Mouse (Mus musculus): ENCODE results near the gene Tcf15. TPM values are rescaled to one million over a fixed set of nuclear protein-coding genes. Genes with fewer than 3 reads are reported as not detected.

Gene Tcf15
- polyA plus RNA-seq, 1 experiment from 2014 or later = 0.96 TPM

DNA sequence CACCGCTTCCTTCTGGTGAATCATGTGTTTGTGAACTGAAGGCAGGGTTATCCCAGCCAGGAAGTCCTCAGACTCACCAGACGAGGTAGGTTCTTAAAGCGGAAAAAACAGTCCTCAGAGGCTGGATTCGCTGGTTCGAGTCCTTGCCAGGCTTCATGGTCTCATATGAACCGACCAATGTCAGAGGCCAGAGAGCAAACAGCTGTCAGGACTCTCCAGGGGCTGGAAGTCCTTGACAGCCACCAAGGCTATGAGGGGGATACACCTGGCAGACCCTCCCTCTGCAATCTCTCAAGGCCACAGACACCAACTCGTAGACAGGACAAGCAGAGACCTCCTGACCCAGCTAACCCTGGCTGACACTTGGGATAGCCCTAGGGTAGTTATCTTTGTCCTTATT lies 45.9 kb downstream of the Tcf15 start:
- ATAC-seq (ENCODE audit: low FRiP score, low TSS enrichment) (no peak), DNase-seq (no peak)
- no peaks in the 10 kb centered on the region for H3K36me3 ChIP-seq (ENCODE audit: control insufficient read depth, insufficient read depth, low read length)
- no peak overlapping the region for H3K27ac ChIP-seq (replicated peaks; ENCODE audit: low read depth, low read length)
- no peak overlapping the region for H3K4me2 ChIP-seq (ENCODE audit: low read length)
- no peaks in the 10 kb centered on the region for H3K27me3 ChIP-seq (ENCODE audit: control insufficient read depth, insufficient read depth, low read length)
- WGBS = 80% methylated on average over 7 of the region's 7 CpGs
- no peaks in the 10 kb centered on the region for H3K9me3 ChIP-seq (ENCODE audit: control insufficient read depth, low read length)
- H3K4me1 ChIP-seq (ENCODE audit: control insufficient read depth, insufficient read depth, low read length) = no peaks in the 10 kb centered on the region
- no peak overlapping the region for H3K4me3 ChIP-seq (replicated peaks; ENCODE audit: low read depth, low read length)
- no peak overlapping the region for H3K9ac ChIP-seq (replicated peaks; ENCODE audit: low read length)

DNA sequence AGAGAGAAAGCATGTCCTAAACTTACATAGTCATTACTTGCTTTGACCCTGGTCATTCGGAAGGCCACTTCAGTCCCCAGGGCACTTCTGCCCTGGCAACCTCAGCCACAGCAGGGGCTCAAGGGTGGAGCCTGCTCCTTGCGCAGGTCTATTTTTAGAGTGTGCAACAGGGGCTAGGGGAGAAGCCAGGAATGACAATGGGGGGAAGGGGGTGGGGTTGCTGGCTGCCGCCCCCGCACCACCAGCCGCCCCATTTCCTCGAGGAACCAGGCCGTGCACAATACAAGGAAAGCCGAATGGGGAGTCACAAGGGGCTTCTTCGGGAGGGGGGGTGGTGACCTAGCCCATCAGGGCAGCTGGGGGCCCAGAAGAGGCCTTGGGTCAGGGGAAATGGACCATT lies 46.3 kb downstream of the Tcf15 start:
- H3K9ac ChIP-seq (replicated peaks; ENCODE audit: low read length) = no peak overlapping the region
- WGBS = 60% methylated on average over 9 of the region's 9 CpGs
- no peaks in the 10 kb centered on the region for H3K27me3 ChIP-seq (ENCODE audit: control insufficient read depth, insufficient read depth, low read length)
- H3K4me2 ChIP-seq (ENCODE audit: low read length) = no peak overlapping the region
- no peaks in the 10 kb centered on the region for H3K36me3 ChIP-seq (ENCODE audit: control insufficient read depth, insufficient read depth, low read length)
- H3K4me1 ChIP-seq (ENCODE audit: control insufficient read depth, insufficient read depth, low read length) = no peaks in the 10 kb centered on the region
- no peak overlapping the region for H3K27ac ChIP-seq (replicated peaks; ENCODE audit: low read depth, low read length)
- H3K4me3 ChIP-seq (replicated peaks; ENCODE audit: low read depth, low read length) = no peak overlapping the region
- H3K9me3 ChIP-seq (ENCODE audit: control insufficient read depth, low read length) = no peaks in the 10 kb centered on the region
- no peak for DNase-seq
- ATAC-seq (ENCODE audit: low FRiP score, low TSS enrichment) = no peak

DNA sequence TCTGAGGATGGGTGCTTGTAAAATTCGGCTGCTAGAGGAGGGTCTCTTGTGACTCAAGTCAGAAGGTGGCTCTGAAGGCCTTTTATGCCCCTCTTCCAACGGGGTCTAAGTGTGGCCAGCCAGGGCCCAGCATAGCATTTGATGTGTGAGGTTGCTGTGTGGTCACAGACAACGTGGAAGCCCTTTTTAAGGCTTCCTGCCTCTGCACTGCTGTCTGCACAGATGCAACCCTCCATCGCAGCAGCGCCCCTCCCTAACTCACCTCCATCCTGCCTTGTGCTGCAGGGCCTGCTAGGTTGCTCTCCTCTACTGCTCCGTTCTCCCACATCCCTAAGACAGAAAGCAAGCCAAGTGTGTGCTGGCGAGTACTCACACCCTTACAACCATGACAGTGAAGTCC lies 46.8 kb downstream of the Tcf15 start:
- Histone ChIP-seq H3K9ac (replicated peaks; ENCODE audit: low read length) (no peak overlapping the region), H3K27me3 (ENCODE audit: control insufficient read depth, insufficient read depth, low read length) (no peaks in the 10 kb centered on the region), H3K4me3 (replicated peaks; ENCODE audit: low read depth, low read length) (no peak overlapping the region), H3K9me3 (ENCODE audit: control insufficient read depth, low read length) (no peaks in the 10 kb centered on the region), H3K36me3 (ENCODE audit: control insufficient read depth, insufficient read depth, low read length) (no peaks in the 10 kb centered on the region), H3K4me1 (ENCODE audit: control insufficient read depth, insufficient read depth, low read length) (no peaks in the 10 kb centered on the region), H3K4me2 (ENCODE audit: low read length) (no peak overlapping the region), H3K27ac (replicated peaks; ENCODE audit: low read depth, low read length) (no peak overlapping the region)
- ATAC-seq (ENCODE audit: low FRiP score, low TSS enrichment) (no peak), DNase-seq (no peak)
- WGBS = 74% methylated on average over 7 of the region's 7 CpGs

- Histone ChIP-seq H3K36me3 (ENCODE audit: control insufficient read depth, insufficient read depth, low read length) (no peaks in the 10 kb centered on the region), H3K4me2 (ENCODE audit: low read length) (no peak overlapping the region), H3K27me3 (ENCODE audit: control insufficient read depth, insufficient read depth, low read length) (no peaks in the 10 kb centered on the region), H3K9ac (replicated peaks; ENCODE audit: low read length) (no peak overlapping the region), H3K9me3 (ENCODE audit: control insufficient read depth, low read length) (no peaks in the 10 kb centered on the region), H3K4me1 (ENCODE audit: control insufficient read depth, insufficient read depth, low read length) (no peaks in the 10 kb centered on the region), H3K27ac (replicated peaks; ENCODE audit: low read depth, low read length) (no peak overlapping the region), H3K4me3 (replicated peaks; ENCODE audit: low read depth, low read length) (no peak overlapping the region)
- no peak for ATAC-seq (ENCODE audit: low FRiP score, low TSS enrichment)
- 77% methylated on average over 13 of the region's 13 CpGs for WGBS
- no peak for DNase-seq
Observed at GRCm38 (mm10) chr2:152192591-152193345, 49.4 kb downstream of the Tcf15 start.

- 79% methylated on average over 7 of the region's 7 CpGs for WGBS
- Histone ChIP-seq H3K9ac (replicated peaks; ENCODE audit: low read length) (no peak overlapping the region), H3K4me1 (ENCODE audit: control insufficient read depth, insufficient read depth, low read length) (no peaks in the 10 kb centered on the region), H3K27me3 (ENCODE audit: control insufficient read depth, insufficient read depth, low read length) (no peaks in the 10 kb centered on the region), H3K9me3 (ENCODE audit: control insufficient read depth, low read length) (no peaks in the 10 kb centered on the region), H3K36me3 (ENCODE audit: control insufficient read depth, insufficient read depth, low read length) (no peaks in the 10 kb centered on the region), H3K27ac (replicated peaks; ENCODE audit: low read depth, low read length) (no peak overlapping the region), H3K4me2 (ENCODE audit: low read length) (no peak overlapping the region), H3K4me3 (replicated peaks; ENCODE audit: low read depth, low read length) (no peak overlapping the region)
- DNase-seq (no peak), ATAC-seq (ENCODE audit: low FRiP score, low TSS enrichment) (no peak)
Observed at GRCm38 (mm10) chr2:152193346-152193710, 50.0 kb downstream of the Tcf15 start.

DNA sequence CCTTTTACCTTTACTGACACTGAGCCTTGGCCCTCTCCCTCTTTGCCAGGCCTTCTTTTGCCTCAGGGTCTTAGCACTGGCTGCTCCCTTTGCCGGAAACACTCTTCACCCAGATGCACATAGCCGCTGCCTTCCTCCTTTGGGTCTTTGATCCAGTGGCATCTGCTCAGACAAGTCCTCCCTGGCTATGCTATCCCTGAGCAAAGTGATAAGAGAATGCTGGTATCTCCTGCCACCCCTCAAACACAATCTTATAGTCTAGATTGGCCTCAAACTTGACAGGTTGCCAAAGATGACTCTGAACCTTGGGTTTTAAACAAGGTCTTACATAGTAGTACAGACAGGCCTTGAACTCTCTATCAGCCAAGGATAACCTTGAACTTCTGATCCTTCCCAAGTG lies 51.2 kb downstream of the Tcf15 start:
- DNase-seq (no peak), ATAC-seq (ENCODE audit: low FRiP score, low TSS enrichment) (no peak)
- Histone ChIP-seq H3K27ac (replicated peaks; ENCODE audit: low read depth, low read length) (no peak overlapping the region), H3K36me3 (ENCODE audit: control insufficient read depth, insufficient read depth, low read length) (no peaks in the 10 kb centered on the region), H3K9ac (replicated peaks; ENCODE audit: low read length) (no peak overlapping the region), H3K9me3 (ENCODE audit: control insufficient read depth, low read length) (no peaks in the 10 kb centered on the region), H3K4me2 (ENCODE audit: low read length) (no peak overlapping the region), H3K27me3 (ENCODE audit: control insufficient read depth, insufficient read depth, low read length) (no peaks in the 10 kb centered on the region), H3K4me1 (ENCODE audit: control insufficient read depth, insufficient read depth, low read length) (no peaks in the 10 kb centered on the region), H3K4me3 (replicated peaks; ENCODE audit: low read depth, low read length) (no peak overlapping the region)
- WGBS = 93% methylated on average over 2 of the region's 2 CpGs

DNA sequence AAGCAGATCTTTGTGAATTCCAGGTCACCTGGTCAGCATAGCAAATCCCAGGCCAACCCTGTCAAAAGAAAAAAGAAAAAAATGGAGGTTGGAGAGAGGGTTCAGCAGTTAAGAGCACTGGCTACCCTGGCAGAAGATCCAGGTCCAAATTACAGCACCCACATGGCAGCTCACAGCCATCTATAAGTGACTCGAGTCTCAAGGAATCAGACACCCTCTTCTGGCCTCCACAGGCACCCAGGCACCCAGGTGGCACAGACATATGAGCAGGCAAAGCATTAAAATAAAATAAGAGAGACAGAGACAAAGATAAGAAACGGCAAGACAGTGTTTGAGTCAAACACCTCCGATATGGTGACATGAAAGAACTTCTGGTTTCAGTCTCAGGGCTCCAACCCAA lies 53.5 kb downstream of the Tcf15 start:
- ATAC-seq (ENCODE audit: low FRiP score, low TSS enrichment) (no peak), DNase-seq (no peak)
- Histone ChIP-seq H3K27me3 (ENCODE audit: control insufficient read depth, insufficient read depth, low read length) (no peaks in the 10 kb centered on the region), H3K9ac (replicated peaks; ENCODE audit: low read length) (no peak overlapping the region), H3K4me1 (ENCODE audit: control insufficient read depth, insufficient read depth, low read length) (no peaks in the 10 kb centered on the region), H3K27ac (replicated peaks; ENCODE audit: low read depth, low read length) (no peak overlapping the region), H3K36me3 (ENCODE audit: control insufficient read depth, insufficient read depth, low read length) (no peaks in the 10 kb centered on the region), H3K9me3 (ENCODE audit: control insufficient read depth, low read length) (no peaks in the 10 kb centered on the region), H3K4me3 (replicated peaks; ENCODE audit: low read depth, low read length) (no peak overlapping the region), H3K4me2 (ENCODE audit: low read length) (no peak overlapping the region)
- 39% methylated on average over 3 of the region's 3 CpGs for WGBS

DNA sequence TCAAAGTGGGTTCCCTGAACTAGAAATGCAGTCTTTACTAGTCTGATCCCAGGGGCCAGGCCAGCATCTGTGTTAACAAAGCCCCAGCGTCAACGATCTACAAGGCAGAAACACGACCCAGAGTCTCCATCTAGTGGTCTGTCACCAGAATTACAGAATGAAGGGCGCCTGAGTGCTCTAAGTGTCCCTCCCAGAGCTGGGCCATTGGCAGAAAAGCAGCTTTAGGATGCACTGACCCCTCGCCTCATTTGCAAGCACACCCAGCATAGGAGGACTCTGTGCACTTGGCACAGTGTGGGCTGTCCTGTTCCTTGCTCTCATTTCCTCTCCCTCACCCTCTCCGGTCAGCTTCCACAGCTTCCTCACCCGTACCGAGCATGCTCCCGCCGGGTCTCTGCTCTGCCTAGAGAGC lies 53.9 kb downstream of the Tcf15 start:
- H3K27me3 ChIP-seq (ENCODE audit: control insufficient read depth, insufficient read depth, low read length) = no peaks in the 10 kb centered on the region
- H3K27ac ChIP-seq (replicated peaks; ENCODE audit: low read depth, low read length) = no peak overlapping the region
- no peaks in the 10 kb centered on the region for H3K36me3 ChIP-seq (ENCODE audit: control insufficient read depth, insufficient read depth, low read length)
- H3K9me3 ChIP-seq (ENCODE audit: control insufficient read depth, low read length) = no peaks in the 10 kb centered on the region
- peak; percentile 53; the same call in 1 of the 2 replicates for ATAC-seq (ENCODE audit: low FRiP score, low TSS enrichment)
- 44% methylated on average over 10 of the region's 10 CpGs for WGBS
- no peak overlapping the region for H3K4me2 ChIP-seq (ENCODE audit: low read length)
- peak; percentile 94 for DNase-seq
- H3K4me3 ChIP-seq (replicated peaks; ENCODE audit: low read depth, low read length) = no peak overlapping the region
- H3K9ac ChIP-seq (replicated peaks; ENCODE audit: low read length) = no peak overlapping the region
- H3K4me1 ChIP-seq (ENCODE audit: control insufficient read depth, insufficient read depth, low read length) = no peaks in the 10 kb centered on the region

All from midbrain, embryonic 14.5 days (tissue).